Mouse (Mus musculus) ES-E14 (cell line): ENCODE measurements around the gene G6pc2. TPM values are rescaled to one million over a fixed set of nuclear protein-coding genes. Genes with fewer than 3 reads are reported as not detected.

Experiments used
- DNase-seq: peaks from one replicate; pipeline ENCODE4 v3.0.0-alpha.2; 2013; ENCODE audit warnings: low read depth, low spot score
- H3K27ac ChIP-seq: 2 replicates; pipeline ENCODE4 v1.5.1; 2012; ENCODE audit warnings: low read depth, mild to moderate bottlenecking, low read length, moderate library complexity, mixed read lengths; ENCODE audit not compliant: poor library complexity, insufficient read depth, severe bottlenecking
- H3K36me3 ChIP-seq: 2 replicates; pipeline ENCODE4 v1.6.1; 2012; ENCODE audit warnings: mild to moderate bottlenecking, low read length, moderate library complexity, mixed read lengths; ENCODE audit not compliant: control insufficient read depth, poor library complexity, insufficient read depth, severe bottlenecking
- H3K4me1 ChIP-seq, 2 experiments: fragments of 150-350 bp in 1 of 2; sonication (generic) in 1 of 2; 2 replicates each; pipeline ENCODE4 v1.6.1; 2012; ENCODE audit warnings: low read length in 2 of 2, mild to moderate bottlenecking in 1 of 2, mixed read lengths in 1 of 2; ENCODE audit not compliant: control insufficient read depth in 2 of 2, insufficient read depth in 2 of 2, poor library complexity in 1 of 2
- H3K4me3 ChIP-seq, 2 experiments: fragments of 150-350 bp in 1 of 2; sonication (generic) in 1 of 2; 2 replicates each; pipeline ENCODE4 v1.5.1; 2012; ENCODE audit warnings: low read length in 2 of 2, low read depth in 1 of 2, mild to moderate bottlenecking in 1 of 2, mixed read lengths in 1 of 2; ENCODE audit not compliant: insufficient read depth in 1 of 2, poor library complexity in 1 of 2, severe bottlenecking in 1 of 2
- H3K9ac ChIP-seq: 2 replicates; pipeline ENCODE4 v1.6.1; 2012; ENCODE audit warnings: low read depth, mild to moderate bottlenecking, low read length, mixed read lengths; ENCODE audit not compliant: poor library complexity, insufficient read depth, severe bottlenecking
- H3K9me3 ChIP-seq: fragments of 150-350 bp; sonication (generic); 2 replicates; pipeline ENCODE4 v1.6.1; 2012; ENCODE audit warnings: low read depth, mild to moderate bottlenecking, low read length; ENCODE audit not compliant: control insufficient read depth, insufficient read depth
- CHD2 ChIP-seq: IDR thresholded peaks from 2 replicates; pipeline ENCODE4 v1.6.1; 2014; ENCODE audit warnings: mild to moderate bottlenecking, low read depth, low read length, inconsistent platforms
- HCFC1 ChIP-seq: IDR thresholded peaks from 2 replicates; pipeline ENCODE4 v1.6.1; 2012; ENCODE audit warnings: low read length, inconsistent platforms, borderline replicate concordance; ENCODE audit not compliant: insufficient read depth
- MAFK ChIP-seq: IDR thresholded peaks from 2 replicates; pipeline ENCODE4 v1.6.1; 2014; ENCODE audit warnings: mild to moderate bottlenecking, low read depth, low read length, inconsistent platforms; ENCODE audit not compliant: insufficient read depth
- ZC3H11A ChIP-seq: IDR thresholded peaks from 2 replicates; pipeline ENCODE4 v1.6.1; 2012; ENCODE audit warnings: low read depth, mild to moderate bottlenecking, inconsistent platforms, low read length, borderline replicate concordance
- ZNF384 ChIP-seq: IDR thresholded peaks from 2 replicates; pipeline ENCODE4 v1.6.1; 2012; ENCODE audit warnings: low read depth, low read length, inconsistent platforms
- in situ Hi-C, 2 experiments: fragments of 600-800 bp; cut with MboI; formaldehyde crosslinking; loops; one replicate each; pipeline ENCODE4 v1.15.1; 2025; ENCODE audit warnings: low sequenced_read_pairs in 2 of 2, inconsistent platforms in 1 of 2; ENCODE audit not compliant: unreplicated experiment in 2 of 2
- total RNA-seq: library from RNA; depleted of rRNA; stranded (reverse); fragments of 300-350 nt; gene quantifications from 2 replicates; pipeline ENCODE4 v1.2.3, GENCODE M21; 2012

G6pc2 gene
- total RNA-seq, 1 experiment, result 0.27 TPM

GRCm38 (mm10) chr2:69215242-69215641, 4.4 kb downstream of the G6pc2 start:
- no peaks in the 10 kb centered on the region for H3K9me3 ChIP-seq
- no peak overlapping the region for H3K9ac ChIP-seq
- H3K4me1 ChIP-seq, result 0 out of 4 replicates have a peak, but pooled peaks cover 0 to 2% of the 10 kb centered on the region in 2 experiments
- H3K27ac ChIP-seq, result no peak overlapping the region
- in situ Hi-C loops, result no loop called here
- DNase-seq, result no peak
- TF ChIP-seq CHD2 (no peak), HCFC1 (no peak), ZNF384 (no peak), MAFK (no peak), ZC3H11A (no peak)
- H3K36me3 ChIP-seq, result no peaks in the 10 kb centered on the region
- H3K4me3 ChIP-seq, result no peak overlapping the region

DNA sequence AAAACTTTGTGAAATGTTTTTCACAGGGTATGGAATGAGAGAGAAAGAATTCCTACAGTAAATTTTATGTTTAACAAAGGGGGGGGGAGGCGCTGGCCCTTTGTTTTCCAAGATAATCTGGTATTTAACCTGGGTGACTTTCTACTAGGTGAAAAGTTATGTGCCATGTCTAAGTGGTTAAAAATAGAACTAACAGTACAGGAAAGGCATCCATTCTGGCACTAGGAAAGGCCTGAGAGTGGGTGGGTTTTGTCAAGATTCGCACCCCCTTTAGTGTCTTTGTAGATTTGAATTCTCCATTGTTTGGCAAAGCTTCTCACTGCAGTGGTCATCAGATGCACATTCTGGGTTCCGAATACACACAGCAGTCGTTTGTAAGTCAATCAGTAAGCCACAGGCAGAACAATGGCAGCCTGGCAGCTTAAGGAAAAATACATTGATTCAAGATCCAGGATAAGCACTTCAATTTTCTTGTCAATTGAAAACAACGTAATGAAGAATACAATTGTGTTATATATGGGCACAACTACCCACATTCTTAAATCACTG, 11.1 kb downstream of the G6pc2 start:
- in situ Hi-C loops, result no loop called here
- TF ChIP-seq ZNF384 (no peak), MAFK (no peak), ZC3H11A (no peak), CHD2 (no peak), HCFC1 (no peak)
- no peak overlapping the region for H3K9ac ChIP-seq

DNA sequence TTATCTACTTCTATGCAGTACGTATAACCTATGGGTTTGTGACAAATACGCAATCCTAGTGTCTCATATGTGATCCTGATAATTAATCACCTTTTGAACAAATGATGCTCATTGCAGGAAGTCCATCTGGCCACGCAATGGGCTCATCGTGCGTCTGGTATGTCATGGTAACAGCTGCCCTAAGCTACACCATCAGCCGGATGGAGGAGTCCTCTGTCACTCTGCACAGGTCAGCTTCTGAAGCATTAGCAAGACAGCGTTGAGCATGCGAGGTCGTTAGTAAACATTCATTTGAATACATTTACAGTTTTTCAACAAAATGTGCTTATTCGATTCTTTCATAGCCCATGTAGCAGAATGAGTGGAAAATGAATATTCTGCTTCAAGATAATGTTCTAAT, 11.9 kb downstream of the G6pc2 start:
- in situ Hi-C loops, result no loop called here
- DNase-seq, result no peak

More for the DNA sequence above, 11.1 kb downstream of the G6pc2 start:
- DNase-seq, result no peak
- Histone ChIP-seq H3K9me3 (no peaks in the 10 kb centered on the region), H3K4me3 (no peak overlapping the region), H3K36me3 (no peaks in the 10 kb centered on the region), H3K4me1 (peaks cover 2 to 6% of the 10 kb centered on the region in 2 experiments; a peak in 2 of 4 replicates), H3K27ac (no peak overlapping the region)

DNA sequence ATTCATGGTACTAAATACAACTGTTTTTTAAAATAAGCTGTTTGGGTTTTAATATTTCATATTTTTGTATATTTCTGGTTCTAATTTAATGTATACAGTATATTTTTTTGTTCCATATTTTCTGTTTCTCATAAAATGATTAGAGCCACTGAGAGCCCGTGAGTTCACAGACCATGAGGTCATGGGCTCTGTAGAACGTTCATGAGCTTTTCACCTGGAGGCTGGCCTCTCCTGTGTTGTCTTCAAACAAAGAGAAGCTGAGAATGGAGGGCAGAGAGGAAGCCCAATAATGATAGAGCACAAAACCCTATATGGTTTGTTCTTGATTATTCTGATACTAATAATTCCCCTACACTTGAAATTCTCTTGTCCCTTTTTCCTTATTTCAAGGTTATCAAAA, 13.9 kb downstream of the G6pc2 start:
- no peak overlapping the region for H3K9ac ChIP-seq
- peaks cover 2 to 6% of the 10 kb centered on the region in 2 experiments; a peak in 2 of 4 replicates for H3K4me1 ChIP-seq
- TF ChIP-seq HCFC1, result no peak
- no peak for TF ChIP-seq ZNF384
- TF ChIP-seq ZC3H11A, result no peak
- TF ChIP-seq CHD2, result no peak
- TF ChIP-seq MAFK, result no peak
- in situ Hi-C loops, result no loop called here
- no peak overlapping the region for H3K27ac ChIP-seq
- H3K9me3 ChIP-seq, result no peaks in the 10 kb centered on the region
- H3K36me3 ChIP-seq, result no peaks in the 10 kb centered on the region
- no peak for DNase-seq
- no peak overlapping the region for H3K4me3 ChIP-seq

More for the DNA sequence above, 11.9 kb downstream of the G6pc2 start:
- no peak for TF ChIP-seq ZNF384
- no peak for TF ChIP-seq MAFK
- no peak for TF ChIP-seq ZC3H11A
- TF ChIP-seq CHD2, result no peak
- TF ChIP-seq HCFC1, result no peak
- no peaks in the 10 kb centered on the region for H3K36me3 ChIP-seq
- no peaks in the 10 kb centered on the region for H3K9me3 ChIP-seq
- no peak overlapping the region for H3K27ac ChIP-seq
- H3K4me3 ChIP-seq, result no peak overlapping the region
- H3K9ac ChIP-seq, result no peak overlapping the region
- peaks cover 2 to 6% of the 10 kb centered on the region in 2 experiments; a peak in 2 of 4 replicates for H3K4me1 ChIP-seq

DNA sequence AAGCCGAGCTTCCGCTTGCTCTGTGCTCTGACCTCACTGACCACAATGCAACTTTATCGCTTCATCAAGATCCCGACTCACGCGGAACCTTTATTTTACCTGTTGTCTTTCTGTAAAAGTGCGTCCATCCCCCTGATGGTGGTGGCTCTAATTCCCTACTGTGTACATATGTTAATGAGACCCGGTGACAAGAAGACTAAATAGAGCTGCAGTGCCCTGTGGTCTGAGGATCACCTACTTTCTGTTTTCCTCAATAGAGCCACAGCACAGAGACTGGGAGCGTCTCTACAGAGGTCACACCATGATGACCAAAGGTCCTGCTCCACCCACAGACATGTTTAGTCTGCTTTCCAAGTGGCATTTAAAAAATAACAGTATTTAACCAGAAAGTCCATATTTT, 16.0 kb downstream of the G6pc2 start:
- H3K9ac ChIP-seq, result no peak overlapping the region
- H3K36me3 ChIP-seq, result no peaks in the 10 kb centered on the region
- no peaks in the 10 kb centered on the region for H3K9me3 ChIP-seq
- H3K4me1 ChIP-seq, result peaks cover 2 to 6% of the 10 kb centered on the region in 2 experiments; a peak in 2 of 4 replicates
- TF ChIP-seq CHD2 (no peak), HCFC1 (no peak), ZNF384 (no peak), ZC3H11A (no peak), MAFK (no peak)
- DNase-seq, result no peak
- H3K4me3 ChIP-seq, result no peak overlapping the region
- in situ Hi-C loops, result no loop called here
- no peak overlapping the region for H3K27ac ChIP-seq
